Mouse (Mus musculus): ENCODE data around the gene Cct6b. TPM values are rescaled to one million over a fixed set of nuclear protein-coding genes. Genes with fewer than 3 reads are reported as not detected.

The Cct6b gene
- under 1 TPM; 0.46 to 0.83 TPM for total RNA-seq (2021)
- 0.08 TPM in 1 of 2 replicates, not detected in the other for polyA plus RNA-seq (2012; rRNA removed)
- long read RNA-seq, result 0 reads

DNA sequence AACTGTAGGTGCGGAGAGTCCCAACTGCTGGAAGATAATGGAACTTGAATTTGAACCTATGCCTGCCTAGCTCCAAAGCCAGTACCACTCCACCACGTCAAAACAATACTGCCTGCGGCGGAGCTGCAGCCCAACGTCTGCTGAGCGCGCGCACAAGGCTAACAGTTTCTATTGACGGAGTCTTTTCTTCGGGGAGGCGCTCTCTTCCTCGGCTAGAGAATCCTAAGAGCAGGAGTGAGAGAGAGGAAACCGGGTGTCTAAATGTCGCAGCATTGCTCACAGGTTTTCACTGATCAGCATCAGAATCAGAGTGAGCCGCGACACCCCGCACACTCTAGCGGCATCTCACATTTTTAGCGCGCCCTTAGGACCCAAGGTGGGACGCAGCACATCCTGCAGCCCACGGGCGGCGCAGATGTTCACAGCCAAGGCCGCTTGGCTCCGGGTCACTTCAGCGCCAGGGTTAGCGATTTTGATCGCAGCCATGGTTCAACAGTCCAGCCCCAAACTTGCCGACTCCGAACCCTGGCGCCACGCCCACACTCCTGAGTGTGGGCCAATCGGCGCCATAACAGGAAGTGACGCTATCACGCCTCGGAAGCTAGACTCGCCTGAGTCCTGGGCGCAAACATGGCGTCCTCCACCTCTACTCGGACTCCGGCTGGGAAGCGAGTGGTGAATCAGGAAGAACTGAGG is at the start of gene Cct6b, which contains the start of gene Zfp830:
Gene Cct6b, minus strand, starts transcription at position 580 of the 696 bp plus-strand sequence.
Gene Zfp830, plus strand, starts transcription at position 604 of the 696 bp plus-strand sequence.
- DNase-seq, result peak; percentile 95

DNA sequence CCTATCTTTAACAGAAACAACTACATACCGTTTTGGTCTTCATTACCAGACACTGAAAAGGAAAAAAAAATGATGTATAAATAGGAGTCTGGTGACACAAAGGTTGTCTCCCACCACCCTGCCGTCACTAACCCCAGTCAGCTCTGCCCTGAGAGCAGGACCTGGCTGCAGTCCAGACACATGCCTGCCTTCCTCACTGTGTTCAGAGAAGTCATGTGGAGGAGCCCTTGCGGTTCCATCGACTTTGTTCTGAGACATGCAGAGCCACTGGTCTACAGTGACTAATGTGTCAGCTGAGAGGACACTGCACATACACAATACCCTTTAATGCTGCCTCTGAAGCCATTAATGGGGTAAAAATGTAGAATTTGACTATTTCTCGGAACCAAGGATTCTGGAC is 44.4 kb upstream of the Cct6b start:
- DNase-seq, result no peak

DNA sequence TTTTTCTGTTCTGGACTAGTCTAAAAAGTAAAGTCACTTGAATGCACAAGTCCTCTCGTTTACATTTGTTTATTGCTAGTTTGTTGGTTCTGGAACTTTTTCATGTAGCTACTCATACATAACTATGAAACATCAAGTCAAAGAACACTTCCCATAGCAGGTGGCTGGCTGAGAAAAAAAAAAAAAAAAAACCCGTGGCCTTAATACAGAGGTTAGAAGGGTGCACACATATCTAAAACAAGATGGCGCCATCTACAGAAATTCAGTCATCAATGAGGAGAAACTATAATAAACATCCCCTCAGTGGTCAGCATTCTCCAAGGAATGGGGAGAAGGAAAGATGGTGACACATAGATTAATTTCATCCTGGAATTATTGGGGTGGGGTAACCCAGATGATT is 43.2 kb upstream of the Cct6b start:
- no peak for DNase-seq

DNA sequence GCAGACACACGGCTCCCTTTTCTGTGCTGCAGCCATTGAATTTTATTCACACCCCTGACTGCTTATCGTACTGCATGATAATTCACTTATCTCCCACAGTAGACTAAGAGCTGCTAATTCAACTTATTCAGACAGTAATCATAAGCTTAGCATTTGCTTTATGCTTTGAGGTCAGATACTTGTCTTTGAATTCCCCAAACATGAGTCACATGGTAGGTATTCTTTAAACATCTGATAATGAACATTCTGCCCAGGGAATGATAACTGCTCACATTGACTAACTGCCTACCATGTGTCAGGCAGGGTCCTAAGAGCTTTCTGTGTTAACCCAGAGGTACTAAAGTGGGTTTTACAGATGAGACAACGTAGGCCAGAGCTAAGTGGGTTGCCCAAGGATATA is 42.5 kb upstream of the Cct6b start:
- no peak for DNase-seq

DNA sequence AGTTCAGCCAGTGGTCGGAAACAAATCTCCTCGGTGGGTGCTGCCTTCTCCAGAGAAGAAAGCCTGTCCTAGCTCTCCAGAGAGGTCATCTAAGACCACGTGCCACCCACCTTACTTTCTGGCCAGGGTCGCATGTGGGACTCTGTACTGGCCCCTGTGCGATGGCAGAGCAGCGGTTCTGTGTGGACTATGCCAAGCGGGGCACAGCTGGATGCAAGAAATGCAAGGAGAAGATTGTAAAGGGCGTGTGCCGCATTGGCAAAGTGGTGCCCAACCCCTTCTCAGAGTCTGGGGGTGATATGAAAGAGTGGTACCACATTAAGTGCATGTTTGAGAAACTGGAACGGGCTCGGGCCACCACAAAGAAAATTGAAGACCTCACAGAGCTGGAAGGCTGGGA is 19.3 kb upstream of the Cct6b start:
- no peak for DNase-seq

DNA sequence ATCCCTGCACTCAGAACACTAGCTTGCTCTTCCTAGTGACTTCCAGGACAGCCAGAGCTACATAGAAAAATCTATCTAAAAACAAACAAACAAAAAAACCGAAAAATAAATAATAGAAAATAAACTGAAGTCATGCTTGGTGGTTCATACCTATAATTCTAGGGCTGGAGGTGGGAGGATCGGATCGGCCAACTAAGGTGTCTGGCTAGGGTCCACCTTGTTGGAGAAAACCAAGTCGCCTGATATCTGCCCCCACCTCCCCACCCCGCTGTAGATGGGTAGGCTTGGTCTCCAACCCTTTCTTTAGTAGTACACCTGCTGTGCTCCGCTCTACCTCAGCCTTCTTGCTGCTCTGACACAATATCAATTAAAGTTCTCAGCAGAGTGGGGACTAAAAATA is 18.1 kb upstream of the Cct6b start:
- DNase-seq, result no peak

DNA sequence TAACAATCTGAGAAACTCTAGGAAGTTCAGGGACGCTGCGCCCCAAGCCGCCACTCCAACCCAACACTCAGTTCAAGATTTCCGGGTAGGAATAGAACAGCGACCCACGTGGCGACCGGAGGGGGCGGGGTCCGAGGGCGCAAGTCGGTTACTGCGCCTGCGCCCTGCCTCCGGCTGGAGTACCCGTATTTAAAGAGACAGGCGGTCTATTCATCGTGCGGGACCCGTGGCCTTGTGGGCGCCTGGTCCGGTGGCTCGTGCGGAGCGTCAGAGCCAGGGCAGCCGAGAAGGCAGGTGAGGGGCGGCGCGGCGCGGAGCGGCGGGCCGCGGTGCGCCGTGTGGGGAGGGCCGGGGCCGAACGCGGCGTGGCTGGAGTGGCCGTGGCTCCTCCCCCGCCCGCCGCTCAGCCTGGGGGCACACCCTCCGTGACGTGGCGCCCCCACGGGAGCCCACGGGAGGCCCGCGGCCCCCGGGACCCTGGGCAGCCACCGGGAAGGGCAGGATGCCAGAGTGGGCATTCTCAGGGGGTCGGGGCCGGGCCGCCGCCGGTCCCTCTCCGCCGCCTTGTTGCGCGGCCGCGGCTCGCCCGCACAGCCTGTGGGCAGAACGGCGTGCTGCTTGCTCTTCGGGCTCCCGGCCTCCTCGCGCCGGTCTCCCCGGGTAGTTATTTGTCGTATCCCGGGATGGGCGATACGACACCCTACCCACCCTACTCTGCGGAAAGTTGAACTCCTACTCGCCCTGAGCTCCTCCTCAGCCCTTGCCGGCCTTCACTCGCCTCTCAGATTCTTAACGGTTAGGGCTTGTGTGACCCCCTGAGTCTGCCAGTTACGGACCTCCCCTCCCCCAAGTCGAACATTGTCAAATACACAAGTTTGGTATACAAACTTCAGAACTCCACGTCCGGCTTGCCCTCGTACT is 17.1 kb upstream of the Cct6b start, which contains the start of gene Lig3:
Gene Lig3, plus strand, starts transcription at position 126 of the 921 bp plus-strand sequence.
- peak; percentile 95 for DNase-seq

DNA sequence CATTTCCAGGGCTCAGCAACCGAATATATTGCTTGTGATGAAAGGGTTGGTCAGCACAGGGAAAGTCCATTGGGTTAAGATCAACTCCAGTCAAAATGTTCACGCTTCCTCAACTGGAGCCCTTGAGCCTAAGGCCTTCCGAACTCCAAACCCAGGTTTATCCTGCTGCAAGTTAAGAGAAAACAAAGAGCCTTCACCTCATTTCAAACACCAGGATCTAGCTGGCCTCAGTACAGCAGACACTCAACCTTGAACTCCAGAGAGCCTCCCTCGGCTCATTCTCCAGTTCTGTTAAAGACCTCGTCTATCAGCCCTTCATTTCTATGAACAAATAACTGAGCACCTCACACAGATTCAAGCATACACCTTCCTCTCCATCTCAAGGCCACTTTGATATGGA is 16.0 kb upstream of the Cct6b start:
- peak; percentile 9 for DNase-seq

DNA sequence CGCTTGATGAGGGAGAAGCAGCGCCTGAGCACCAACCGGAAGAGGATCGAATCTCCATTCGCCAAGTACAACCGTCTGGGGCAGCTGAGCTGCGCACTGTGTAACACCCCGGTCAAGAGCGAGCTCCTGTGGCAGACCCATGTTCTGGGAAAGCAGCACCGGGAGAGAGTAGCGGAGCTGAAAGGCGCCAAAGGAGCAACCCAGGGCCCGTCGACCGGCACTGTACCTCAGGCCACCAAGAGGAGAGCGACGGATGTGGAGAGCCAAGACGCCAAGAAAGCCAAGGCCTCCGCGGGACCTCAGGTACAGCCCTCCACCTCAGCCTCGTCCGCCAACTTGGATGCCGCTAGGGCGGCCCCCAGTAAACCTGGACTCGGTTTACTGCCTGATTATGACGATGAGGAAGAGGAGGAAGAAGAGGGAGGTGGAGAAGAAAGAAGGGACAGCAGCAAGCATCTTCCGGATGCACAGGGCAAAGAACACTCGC is 360 bp upstream of the Cct6b start:
- no peak for DNase-seq

DNA sequence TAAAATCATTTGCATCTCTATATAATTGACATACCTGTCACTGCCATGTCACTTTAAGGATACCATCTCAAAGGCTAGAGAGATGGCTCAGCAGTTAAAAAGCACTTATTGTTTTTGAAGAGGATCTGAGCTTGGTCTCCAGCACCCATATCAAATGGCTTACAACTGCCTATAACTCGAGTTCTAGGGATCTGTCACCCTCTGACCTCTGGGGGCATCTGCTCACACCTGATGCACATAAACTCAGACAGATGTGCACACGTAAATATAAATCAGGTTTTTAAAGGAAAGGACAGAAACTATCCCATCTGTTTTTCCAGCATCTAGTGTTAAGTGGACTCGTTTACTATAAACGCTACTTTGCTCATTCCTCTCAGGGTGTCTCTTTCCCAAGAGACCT is 860 bp downstream of the Cct6b start:
- no peak for DNase-seq

DNA sequence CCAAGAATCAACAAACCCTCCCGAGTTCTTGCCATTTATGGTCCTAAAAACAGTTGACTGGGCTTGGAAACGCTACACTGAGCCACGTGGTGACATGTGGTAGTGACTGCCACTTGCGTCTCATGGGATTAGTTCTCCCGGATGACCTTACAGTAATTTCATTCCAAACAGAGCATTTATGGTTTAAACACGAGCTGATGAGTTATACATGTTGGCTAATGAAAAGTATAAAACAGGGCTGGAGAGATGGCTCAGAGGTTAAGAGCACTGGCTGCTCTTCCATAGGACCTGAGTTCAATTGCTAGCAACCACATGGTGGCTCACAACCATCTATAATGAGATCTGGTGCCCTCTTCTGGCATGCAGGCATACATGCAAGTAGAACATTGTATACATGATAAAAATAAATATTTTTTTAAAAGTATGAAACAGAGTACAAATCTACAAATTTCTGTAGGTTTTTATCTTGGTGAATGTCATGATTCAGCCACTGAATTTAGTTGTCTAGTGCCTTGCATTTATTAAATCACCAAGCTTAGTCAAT is 1.8 kb downstream of the Cct6b start:
- no peak for DNase-seq

DNA sequence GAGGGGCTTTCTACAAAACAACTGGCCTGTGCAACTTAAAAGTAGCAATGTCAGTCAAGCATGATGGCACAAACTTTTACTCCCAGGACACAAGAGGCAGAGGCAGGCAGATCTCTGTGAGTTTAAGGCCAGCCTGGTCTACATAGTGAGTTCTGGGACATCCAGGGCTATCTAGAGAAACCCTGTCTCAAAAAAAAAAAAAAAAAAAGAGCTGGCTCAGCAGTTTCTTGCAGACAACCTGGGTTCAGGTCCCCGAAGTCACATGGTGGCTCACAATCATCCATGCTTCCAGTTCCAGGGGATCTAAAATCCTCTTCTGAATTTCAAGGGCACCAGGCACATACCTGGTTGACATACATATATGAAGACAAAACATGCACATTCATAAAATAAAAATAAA is 8.2 kb downstream of the Cct6b start:
- no peak for DNase-seq

DNA sequence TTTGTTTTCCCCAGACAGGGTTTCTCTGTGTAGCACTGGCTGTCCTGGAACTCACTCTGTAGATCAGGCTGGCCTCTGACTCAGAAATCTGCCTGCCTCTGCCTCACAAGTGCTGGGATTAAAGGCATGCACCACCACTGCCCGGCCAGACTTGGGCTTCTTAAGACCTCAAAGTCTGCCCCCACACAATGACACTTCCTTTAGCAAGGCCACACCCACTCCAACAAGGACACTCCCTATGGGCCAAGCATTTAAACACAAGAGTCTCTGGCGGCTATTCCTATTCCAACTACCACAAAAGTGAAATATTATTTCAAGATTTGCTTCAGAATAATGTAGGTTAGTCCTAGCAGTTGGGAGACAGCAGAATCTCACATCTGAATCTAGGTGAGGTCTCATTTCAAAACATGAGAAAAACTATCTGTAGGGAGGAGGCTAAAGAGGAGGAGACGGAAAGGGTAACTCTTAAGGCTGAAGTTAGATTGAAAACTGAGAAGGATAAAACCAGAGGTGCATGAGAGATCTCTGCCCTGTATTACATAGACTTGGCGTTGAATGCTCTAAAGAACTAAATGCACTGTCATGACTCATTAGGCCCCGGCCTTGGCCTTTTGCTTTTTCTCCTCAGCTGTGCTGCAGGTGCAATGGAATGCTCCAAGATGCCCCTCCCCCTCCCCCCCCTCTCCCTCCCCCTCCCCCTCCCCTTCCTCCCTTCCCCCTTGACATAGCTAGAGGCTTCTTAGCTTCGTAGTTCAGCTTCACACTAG is 11.6 kb downstream of the Cct6b start:
- peak; percentile 66 for DNase-seq

DNA sequence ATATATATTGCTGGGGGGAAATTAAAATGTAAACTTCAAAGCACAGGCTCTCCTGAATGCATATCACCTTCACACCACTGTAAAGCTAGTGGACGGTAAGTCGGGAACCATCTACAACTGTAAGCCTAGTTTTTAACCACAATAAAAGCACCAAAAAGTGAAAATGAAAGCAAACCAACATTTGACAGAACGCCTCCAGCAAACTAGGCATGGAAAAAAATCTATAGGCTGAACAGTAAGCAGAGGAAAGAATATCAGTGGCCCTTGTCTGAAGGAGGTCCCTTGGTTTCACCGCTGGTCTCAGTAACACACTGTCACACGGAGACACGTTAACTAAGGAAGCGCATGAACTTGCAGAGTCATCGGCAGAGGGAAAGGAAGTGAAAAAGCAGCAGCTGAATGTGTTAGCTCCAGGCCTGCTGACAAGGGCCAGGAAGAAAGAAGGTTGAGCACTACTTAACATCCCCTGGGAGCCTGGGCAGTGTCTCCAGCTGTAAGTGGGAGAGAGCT is 17.2 kb downstream of the Cct6b start:
- DNase-seq, result peak; percentile 4

DNA sequence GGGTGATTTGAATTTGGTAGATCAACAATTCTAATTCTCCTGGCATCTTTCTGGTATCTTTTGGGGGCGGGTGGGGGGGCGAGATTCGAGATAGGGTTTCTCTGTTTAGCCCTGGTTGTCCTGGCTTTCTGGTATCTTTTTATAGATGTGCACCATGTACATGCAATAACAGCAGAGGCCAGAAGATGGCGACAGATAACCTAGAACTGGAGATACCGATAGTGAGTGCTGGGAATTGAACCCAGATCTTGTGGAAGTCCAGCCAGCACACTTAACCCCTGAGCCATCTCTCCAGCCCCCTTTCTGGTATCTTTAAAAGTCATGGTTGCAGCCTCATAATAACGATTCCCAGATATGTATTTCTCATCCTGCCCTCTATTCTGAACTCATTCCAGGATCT is 18.0 kb downstream of the Cct6b start:
- DNase-seq, result peak; percentile 23

DNA sequence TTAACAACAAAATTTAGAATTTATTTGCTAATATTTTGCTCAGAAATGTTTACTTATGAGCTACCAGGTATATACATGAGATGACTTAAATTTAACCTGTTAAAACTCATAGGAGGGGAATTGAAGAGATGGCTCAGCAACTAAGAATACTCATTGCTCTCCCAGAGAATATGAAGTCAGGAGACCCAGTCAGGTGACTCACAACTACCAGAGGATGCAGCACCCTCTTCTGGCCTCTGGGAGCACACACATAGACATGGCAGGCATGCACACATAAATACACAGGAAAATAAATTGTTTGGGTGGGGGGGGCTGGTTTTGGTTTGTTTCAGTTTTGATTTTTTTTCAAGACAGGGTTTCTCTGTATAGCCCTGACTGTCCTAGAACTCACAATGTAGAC is 25.1 kb downstream of the Cct6b start:
- no peak for DNase-seq

DNA sequence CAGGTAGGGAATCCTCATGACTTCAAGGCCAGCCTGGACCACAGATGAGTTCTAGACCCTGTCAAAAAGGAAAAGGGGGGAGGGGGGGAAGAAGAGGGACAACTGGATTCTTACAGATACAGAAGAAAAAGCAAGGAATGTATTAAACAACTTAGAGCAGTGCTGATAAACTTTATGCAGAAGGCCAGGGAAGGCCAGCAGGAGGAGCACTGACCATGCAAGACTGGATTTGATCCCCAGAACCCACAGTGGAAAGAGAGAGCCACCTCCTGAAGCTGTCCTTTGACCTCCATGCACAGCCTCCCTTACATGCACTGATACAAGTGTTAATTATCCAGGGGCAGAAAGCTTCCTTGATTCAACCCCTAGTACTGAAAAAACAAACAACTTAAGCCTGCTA is 29.9 kb downstream of the Cct6b start:
- DNase-seq, result no peak

DNA sequence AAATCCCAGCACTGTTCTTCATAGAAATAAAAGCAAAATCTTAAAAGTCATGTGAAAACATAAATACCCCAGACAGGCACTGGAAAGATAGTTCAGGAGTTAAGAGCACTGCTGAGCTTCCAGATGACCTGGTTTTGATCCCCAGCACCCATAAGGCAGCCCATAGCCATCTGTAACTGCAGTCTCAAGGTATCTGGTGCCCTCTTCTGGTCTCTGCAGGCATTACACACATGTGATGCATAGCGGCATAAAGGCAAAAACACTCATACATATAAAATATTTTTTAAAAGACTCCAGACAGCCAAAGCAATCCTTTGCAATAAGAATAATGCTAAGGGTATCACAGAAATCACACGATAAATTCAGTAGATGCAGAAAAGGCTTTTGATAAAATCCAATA is 37.3 kb downstream of the Cct6b start:
- DNase-seq, result no peak

DNA sequence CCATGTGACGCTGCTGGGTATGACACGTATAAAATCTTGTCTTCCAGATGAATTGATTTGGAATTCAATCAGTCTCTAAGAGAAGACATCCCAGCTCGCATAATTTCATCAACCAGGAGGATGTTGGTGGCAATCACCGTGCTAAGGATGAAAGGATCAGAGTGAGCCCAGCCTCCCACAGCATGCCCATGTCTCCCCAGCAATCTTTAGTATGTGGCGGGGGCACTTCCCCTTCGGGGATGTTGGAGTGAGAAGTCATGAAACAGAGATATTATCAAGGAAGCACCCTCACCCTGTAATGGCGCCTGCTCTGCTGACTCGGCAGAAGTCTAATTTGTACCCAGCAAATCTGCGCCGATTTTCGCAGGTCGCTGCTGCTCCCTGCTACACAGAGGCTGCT is 44.8 kb downstream of the Cct6b start:
- no peak for DNase-seq

DNA sequence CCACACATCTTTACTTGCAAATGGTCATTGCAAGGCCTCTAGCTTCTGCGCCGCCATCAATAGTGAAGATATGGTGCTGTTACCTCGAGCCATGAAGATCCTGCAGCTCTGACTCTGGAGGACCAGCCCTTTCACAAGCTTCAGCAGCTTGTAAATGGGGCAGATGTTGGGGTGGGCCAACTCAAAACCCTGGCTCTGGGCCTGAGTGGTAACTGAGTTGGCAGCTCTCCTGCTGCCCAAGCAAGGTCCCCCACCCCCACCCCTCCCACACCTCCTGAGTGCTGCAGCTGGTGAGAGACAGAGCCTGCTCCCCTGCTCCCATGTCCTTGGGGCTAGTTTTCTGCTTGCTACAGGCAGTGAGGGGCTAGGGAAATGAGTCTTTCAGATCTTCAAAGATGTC is 51.4 kb downstream of the Cct6b start:
- DNase-seq, result no peak

DNA sequence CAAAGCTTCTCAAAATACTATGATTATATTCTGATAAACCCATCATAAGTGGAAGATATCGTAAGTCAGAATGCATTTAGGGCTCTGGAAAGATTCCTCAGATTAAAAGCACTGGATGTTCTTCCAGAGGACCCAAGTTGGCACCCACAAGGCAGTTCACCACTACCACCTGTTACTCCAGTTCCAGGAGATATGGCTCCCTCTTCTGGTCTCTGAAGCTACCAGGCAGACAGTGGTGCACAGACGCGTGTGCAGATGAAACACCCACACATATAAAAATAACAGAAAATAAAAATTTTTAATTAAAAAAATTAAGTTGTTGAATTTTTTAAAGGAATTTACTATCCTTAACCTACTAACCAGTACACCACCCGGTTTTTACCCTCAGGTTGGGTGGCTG is 55.2 kb downstream of the Cct6b start:
- DNase-seq, result no peak

DNA sequence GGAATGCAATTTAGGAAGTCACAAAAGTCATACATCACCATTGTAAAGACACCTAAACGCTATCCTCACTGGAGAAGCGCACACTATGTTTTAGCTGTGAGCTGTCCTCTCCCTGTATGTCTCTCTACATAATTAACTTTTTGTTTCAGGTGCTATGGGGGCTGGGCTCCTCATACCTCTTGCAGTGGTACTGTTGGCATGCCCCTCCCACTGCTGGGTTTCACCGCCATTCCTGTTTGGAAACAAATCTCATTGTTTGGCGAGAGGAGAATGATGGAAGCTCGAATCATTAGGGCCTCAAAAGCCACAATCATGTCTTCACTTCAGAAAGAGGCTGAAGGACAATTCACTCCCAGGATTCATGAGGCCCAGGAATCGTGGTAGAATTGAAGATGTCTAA is 59.0 kb downstream of the Cct6b start:
- no peak for DNase-seq
